Mouse (Mus musculus) megakaryocyte, embryonic 14.5 days (primary cell): ENCODE measurements at regions not wholly inside any gene's neighbourhood (a gene's known extent, or its start where the extent isn't known, plus 50 kb on each side); places are given as distances from the start of the nearest gene placed in this dataset.

Source experiments
- H3K27me3 ChIP-seq: replicated peaks from 2 replicates; pipeline ENCODE3; 2012; ENCODE audit warnings: inconsistent platforms
- H3K36me3 ChIP-seq: replicated peaks from 2 replicates; pipeline ENCODE3; 2012; ENCODE audit warnings: low read length, inconsistent platforms, mixed read lengths
- H3K4me1 ChIP-seq: 2 replicates; pipeline ENCODE4 v1.6.1; 2012; ENCODE audit warnings: inconsistent platforms
- H3K4me3 ChIP-seq: replicated peaks from 2 replicates; pipeline ENCODE3; 2012; ENCODE audit warnings: moderate library complexity, mild to moderate bottlenecking, inconsistent platforms
- H3K9me3 ChIP-seq: 2 replicates; pipeline ENCODE4 v1.6.1; 2012; ENCODE audit warnings: inconsistent platforms
- FLI1 ChIP-seq: IDR thresholded peaks from 2 replicates; pipeline ENCODE4 v1.6.1; 2012; ENCODE audit warnings: low read length, inconsistent platforms, mixed read lengths
- GATA1 ChIP-seq: IDR thresholded peaks from 3 replicates; pipeline ENCODE4 v1.6.1; 2012; ENCODE audit warnings: mixed read lengths, low read length, inconsistent platforms, borderline replicate concordance

- H3K36me3 ChIP-seq: no peaks in the 10 kb centered on the region
- H3K9me3 ChIP-seq: peaks cover 9% of the 10 kb centered on the region
- TF ChIP-seq FLI1 (no peak), GATA1 (no peak)
- peaks cover 20% of the 10 kb centered on the region for H3K4me1 ChIP-seq
- H3K27me3 ChIP-seq: peaks cover 4% of the 10 kb centered on the region
- H3K4me3 ChIP-seq: no peak overlapping the region
These were observed 160.3 kb downstream of the Tmx1 start for GRCm38 (mm10) chr12:70613244-70613643.

GRCm38 (mm10) chr12:70614101-70614500 is 161.2 kb downstream of the Tmx1 start:
- no peak for TF ChIP-seq GATA1
- Histone ChIP-seq H3K36me3 (no peaks in the 10 kb centered on the region), H3K9me3 (peaks cover 9% of the 10 kb centered on the region), H3K4me1 (peaks cover 13% of the 10 kb centered on the region), H3K27me3 (peaks cover 5% of the 10 kb centered on the region), H3K4me3 (no peak overlapping the region)

GRCm38 (mm10) chr12:70614686-70615085 is 161.8 kb downstream of the Tmx1 start:
- Histone ChIP-seq H3K27me3 (peaks cover 5% of the 10 kb centered on the region), H3K9me3 (peaks cover 7% of the 10 kb centered on the region), H3K4me1 (peaks cover 13% of the 10 kb centered on the region), H3K36me3 (no peaks in the 10 kb centered on the region), H3K4me3 (no peak overlapping the region)
- no peak for TF ChIP-seq FLI1
- no peak for TF ChIP-seq GATA1

GRCm38 (mm10) chr12:70615123-70615522 is 162.2 kb downstream of the Tmx1 start:
- Histone ChIP-seq H3K4me3 (no peak overlapping the region), H3K9me3 (peaks cover 2% of the 10 kb centered on the region), H3K27me3 (peaks cover 5% of the 10 kb centered on the region), H3K4me1 (peaks cover 13% of the 10 kb centered on the region), H3K36me3 (no peaks in the 10 kb centered on the region)
- TF ChIP-seq GATA1: no peak
- TF ChIP-seq FLI1: no peak

GRCm38 (mm10) chr12:70616049-70616448 is 163.2 kb downstream of the Tmx1 start:
- no peak overlapping the region for H3K4me3 ChIP-seq
- H3K9me3 ChIP-seq: no peaks in the 10 kb centered on the region; the same call in 1 of the 2 replicates
- H3K27me3 ChIP-seq: peaks cover 5% of the 10 kb centered on the region
- no peaks in the 10 kb centered on the region for H3K36me3 ChIP-seq
- TF ChIP-seq FLI1: no peak
- no peak for TF ChIP-seq GATA1
- peaks cover 13% of the 10 kb centered on the region for H3K4me1 ChIP-seq

GRCm38 (mm10) chr12:70616487-70616886 is 163.6 kb downstream of the Tmx1 start:
- no peak overlapping the region for H3K4me3 ChIP-seq
- no peaks in the 10 kb centered on the region; the same call in 1 of the 2 replicates for H3K9me3 ChIP-seq
- peaks cover 5% of the 10 kb centered on the region for H3K27me3 ChIP-seq
- TF ChIP-seq GATA1 (no peak), FLI1 (no peak)
- H3K36me3 ChIP-seq: no peaks in the 10 kb centered on the region
- peaks cover 13% of the 10 kb centered on the region for H3K4me1 ChIP-seq

- peaks cover 5% of the 10 kb centered on the region for H3K27me3 ChIP-seq
- TF ChIP-seq FLI1 (no peak), GATA1 (no peak)
- H3K4me3 ChIP-seq: no peak overlapping the region
- peaks cover 13% of the 10 kb centered on the region for H3K4me1 ChIP-seq
- no peaks in the 10 kb centered on the region; the same call in 1 of the 2 replicates for H3K9me3 ChIP-seq
- H3K36me3 ChIP-seq: no peaks in the 10 kb centered on the region
These were observed 164.1 kb downstream of the Tmx1 start for GRCm38 (mm10) chr12:70617024-70617423.

- TF ChIP-seq FLI1: no peak
- no peak for TF ChIP-seq GATA1
- peaks cover 13% of the 10 kb centered on the region for H3K4me1 ChIP-seq
- H3K9me3 ChIP-seq: no peaks in the 10 kb centered on the region
- peaks cover 3% of the 10 kb centered on the region for H3K27me3 ChIP-seq
- H3K4me3 ChIP-seq: no peak overlapping the region
- no peaks in the 10 kb centered on the region for H3K36me3 ChIP-seq
These were observed 165.1 kb downstream of the Tmx1 start for GRCm38 (mm10) chr12:70617979-70618378.

GRCm38 (mm10) chr12:70619436-70619835 is 166.5 kb downstream of the Tmx1 start:
- Histone ChIP-seq H3K4me3 (no peak overlapping the region), H3K9me3 (no peaks in the 10 kb centered on the region), H3K4me1 (peaks cover 9% of the 10 kb centered on the region), H3K36me3 (no peaks in the 10 kb centered on the region), H3K27me3 (peaks cover 5% of the 10 kb centered on the region)
- TF ChIP-seq FLI1 (no peak), GATA1 (no peak)

- peaks cover 11% of the 10 kb centered on the region for H3K27me3 ChIP-seq
- no peaks in the 10 kb centered on the region for H3K9me3 ChIP-seq
- no peak overlapping the region for H3K4me3 ChIP-seq
- TF ChIP-seq FLI1 (no peak), GATA1 (no peak)
- no peaks in the 10 kb centered on the region for H3K4me1 ChIP-seq
- H3K36me3 ChIP-seq: no peaks in the 10 kb centered on the region
These were observed 169.1 kb downstream of the Tmx1 start for GRCm38 (mm10) chr12:70622019-70622418.
